Mouse (Mus musculus) spleen, adult 2 months (tissue): Measurements from ENCODE around the gene Gm20388. TPM values are rescaled to one million over a fixed set of nuclear protein-coding genes. Genes with fewer than 3 reads are reported as not detected.
A peak's percentile ranks its signal among the peaks of the same experiment; 100 is the strongest.

Experiments
- DNase-seq, 2 experiments: peaks; one replicate each; pipeline versions ENCODE4 v3.0.0 to v3.0.0-alpha.2; 2012 to 2021; ENCODE audit warnings: low spot score in 2 of 2, low read depth in 1 of 2
- H3K27ac ChIP-seq: fragments of 200-500 bp; 2 replicates; pipeline ENCODE4 v1.5.1; 2012; ENCODE audit warnings: low read length, inconsistent platforms; ENCODE audit not compliant: insufficient read depth
- H3K27me3 ChIP-seq: fragments of 200-500 bp; 2 replicates; pipeline ENCODE4 v1.6.1; 2012; ENCODE audit warnings: mild to moderate bottlenecking, moderate library complexity, low read length, inconsistent platforms; ENCODE audit not compliant: control insufficient read depth, insufficient read depth
- H3K36me3 ChIP-seq: fragments of 200-500 bp; 2 replicates; pipeline ENCODE4 v1.6.1; 2012; ENCODE audit warnings: mild to moderate bottlenecking, low read length, inconsistent platforms; ENCODE audit not compliant: control insufficient read depth, insufficient read depth
- H3K4me1 ChIP-seq: fragments of 200-500 bp; 2 replicates; pipeline ENCODE4 v1.6.1; 2011; ENCODE audit warnings: inconsistent platforms; ENCODE audit not compliant: control insufficient read depth, insufficient read depth, insufficient read length
- H3K4me3 ChIP-seq: fragments of 200-500 bp; 2 replicates; pipeline ENCODE4 v1.5.1; 2011; ENCODE audit warnings: mild to moderate bottlenecking, inconsistent platforms; ENCODE audit not compliant: insufficient read depth, insufficient read length; ENCODE audit errors: extremely low read depth
- CTCF ChIP-seq: fragments of 200-500 bp; IDR thresholded peaks from 2 replicates; pipeline ENCODE4 v1.5.1; 2011; ENCODE audit warnings: mild to moderate bottlenecking, inconsistent platforms; ENCODE audit not compliant: insufficient read depth, insufficient read length, insufficient replicate concordance; ENCODE audit errors: extremely low read depth
- POLR2A ChIP-seq: fragments of 200-500 bp; IDR thresholded peaks from 2 replicates; pipeline ENCODE4 v1.6.1; 2011; ENCODE audit warnings: low read depth, low read length, inconsistent platforms
- WGBS: fragments of 180-500 bp; shearing (Covaris S2); methylation state at CpG from one replicate; pipeline ENCODE4 v1.1.7; 2018; 5-methylcytosine and 5-hydroxymethylcytosine counted together
- polyA plus RNA-seq: library from polyadenylated mRNA; depleted of rRNA; stranded (reverse); fragments of >200 nt; gene quantifications from 2 replicates; pipeline ENCODE4 v1.2.3, GENCODE M21; 2012

The Gm20388 gene
- polyA plus RNA-seq, 1 experiment: 26.1 TPM

GRCm38 (mm10) chr8:122277204-122277995 lies 2366.8 kb downstream of the Gm20388 start:
- 74% methylated on average over 18 of the region's 18 CpGs for WGBS
- no peak for DNase-seq
- no peak overlapping the region for H3K4me3 ChIP-seq
- no peak overlapping the region for H3K27ac ChIP-seq
- TF ChIP-seq POLR2A (no peak), CTCF (no peak)
- H3K4me1 ChIP-seq: no peaks in the 10 kb centered on the region
- H3K36me3 ChIP-seq: no peaks in the 10 kb centered on the region
- H3K27me3 ChIP-seq: no peaks in the 10 kb centered on the region

- Histone ChIP-seq H3K27me3 (no peaks in the 10 kb centered on the region), H3K4me1 (peaks cover 4% of the 10 kb centered on the region; the same call in 1 of the 2 replicates)
- DNase-seq: no peak
These were observed 2369.5 kb downstream of the Gm20388 start for GRCm38 (mm10) chr8:122280156-122280555.

GRCm38 (mm10) chr8:122280588-122281316 lies 2370.1 kb downstream of the Gm20388 start:
- 6% methylated on average over 20 of the region's 20 CpGs for WGBS
- no peaks in the 10 kb centered on the region for H3K27me3 ChIP-seq
- DNase-seq: no peak
- H3K27ac ChIP-seq: peak overlapping the region; percentile 36
- no peak for TF ChIP-seq POLR2A
- peak overlapping the region; percentile 49; the same call in 1 of the 2 replicates for H3K4me3 ChIP-seq
- H3K4me1 ChIP-seq: peaks cover 10% of the 10 kb centered on the region; the same call in 1 of the 2 replicates
- no peaks in the 10 kb centered on the region for H3K36me3 ChIP-seq

More at GRCm38 (mm10) chr8:122280156-122280555, 2369.5 kb downstream of the Gm20388 start:
- WGBS: 49% methylated on average over 4 of the region's 4 CpGs
- Histone ChIP-seq H3K4me3 (no peak overlapping the region), H3K36me3 (no peaks in the 10 kb centered on the region), H3K27ac (no peak overlapping the region)
- TF ChIP-seq CTCF: no peak
- TF ChIP-seq POLR2A: no peak

- Histone ChIP-seq H3K27ac (peak overlapping the region; percentile 66; the same call in 1 of the 2 replicates), H3K4me3 (peak overlapping the region; percentile 66), H3K27me3 (no peaks in the 10 kb centered on the region), H3K4me1 (peaks cover 15% of the 10 kb centered on the region; the same call in 1 of the 2 replicates), H3K36me3 (no peaks in the 10 kb centered on the region)
- TF ChIP-seq CTCF (no peak), POLR2A (no peak)
- DNase-seq: peak; percentile 95 to 100
- WGBS: 1% methylated on average over 47 of the region's 47 CpGs
These were observed 2370.8 kb downstream of the Gm20388 start for GRCm38 (mm10) chr8:122281317-122282034.

- H3K27me3 ChIP-seq: no peaks in the 10 kb centered on the region
- H3K4me1 ChIP-seq: peaks cover 18% of the 10 kb centered on the region; the same call in 1 of the 2 replicates
- H3K36me3 ChIP-seq: no peaks in the 10 kb centered on the region
- TF ChIP-seq CTCF (no peak), POLR2A (no peak)
- DNase-seq: no peak
- H3K27ac ChIP-seq: peak within 1 kb of the TSS; percentile 82
- WGBS: 8% methylated on average over 58 of the region's 60 CpGs
- peak within 1 kb of the TSS; percentile 66 for H3K4me3 ChIP-seq
These were observed 2371.4 kb downstream of the Gm20388 start, which contains the start of gene Zfpm1 for GRCm38 (mm10) chr8:122282035-122282358. Gene Zfpm1, plus strand, starts transcription at chr8:122282141.

- no peaks in the 10 kb centered on the region for H3K27me3 ChIP-seq
- no peak for TF ChIP-seq CTCF
- no peak for TF ChIP-seq POLR2A
- H3K4me1 ChIP-seq: peaks cover 21% of the 10 kb centered on the region; the same call in 1 of the 2 replicates
- no peaks in the 10 kb centered on the region for H3K36me3 ChIP-seq
- H3K4me3 ChIP-seq: peak overlapping the region; percentile 64
- 1% methylated on average over 69 of the region's 70 CpGs for WGBS
- peak in 1 of 2 experiments; percentile 43 for DNase-seq
- peak overlapping the region; percentile 82 for H3K27ac ChIP-seq
These were observed 2372.1 kb downstream of the Gm20388 start for GRCm38 (mm10) chr8:122282501-122283355.
